Mouse (Mus musculus) spleen, adult 2 months (tissue): Measurements from ENCODE around the gene Mob4.

ENCODE experiments used
- CTCF ChIP-seq: fragments of 200-500 bp; IDR thresholded peaks from 2 replicates; pipeline ENCODE4 v1.5.1; 2011; ENCODE audit warnings: mild to moderate bottlenecking, inconsistent platforms; ENCODE audit not compliant: insufficient read depth, insufficient read length, insufficient replicate concordance; ENCODE audit errors: extremely low read depth
- POLR2A ChIP-seq: fragments of 200-500 bp; IDR thresholded peaks from 2 replicates; pipeline ENCODE4 v1.6.1; 2011; ENCODE audit warnings: low read depth, low read length, inconsistent platforms

GRCm38 (mm10) chr1:55192015-55192414, 61.0 kb downstream of the Mob4 start:
- TF ChIP-seq POLR2A (no peak), CTCF (no peak)
